Mouse (Mus musculus) stomach, embryonic 14.5 days (tissue): ENCODE measurements around the gene Mprip. TPM values are rescaled to one million over a fixed set of nuclear protein-coding genes. Genes with fewer than 3 reads are reported as not detected.

Experiments used
- ATAC-seq: fragments of 200-750 bp; cut with Nextera tagmentation; 2 replicates; pipeline ENCODE4 v1.8.0; 2017; ENCODE audit warnings: low read depth, moderate TSS enrichment; ENCODE audit not compliant: insufficient number of reproducible peaks, insufficient read depth, low FRiP score
- H3K27ac ChIP-seq: fragments of 300-500 bp; sonication (generic); 2 replicates; pipeline ENCODE4 v1.5.1; 2014; ENCODE audit warnings: mild to moderate bottlenecking, low read length, moderate library complexity, mixed read lengths
- H3K27me3 ChIP-seq: fragments of 300-500 bp; sonication (generic); 2 replicates; pipeline ENCODE4 v1.6.1; 2014; ENCODE audit warnings: low read length, control low read depth, mixed read lengths; ENCODE audit not compliant: control insufficient read depth, insufficient read depth
- H3K36me3 ChIP-seq: fragments of 300-500 bp; sonication (generic); 2 replicates; pipeline ENCODE4 v1.6.1; 2014; ENCODE audit warnings: mild to moderate bottlenecking, control low read depth, low read length, moderate library complexity, mixed read lengths; ENCODE audit not compliant: control insufficient read depth, insufficient read depth
- H3K4me1 ChIP-seq: fragments of 300-500 bp; sonication (generic); 2 replicates; pipeline ENCODE4 v1.6.1; 2014; ENCODE audit warnings: low read length, control low read depth, mixed read lengths; ENCODE audit not compliant: control insufficient read depth, insufficient read depth
- H3K4me2 ChIP-seq: fragments of 300-500 bp; sonication (generic); replicated peaks from 2 replicates; pipeline ENCODE4 v1.6.1; 2014; ENCODE audit warnings: low read depth, low read length, control low read depth
- H3K4me3 ChIP-seq: fragments of 300-500 bp; sonication (generic); 2 replicates; pipeline ENCODE4 v1.5.1; 2014; ENCODE audit warnings: low read depth, low read length, control low read depth
- H3K9ac ChIP-seq: fragments of 300-500 bp; sonication (generic); replicated peaks from 2 replicates; pipeline ENCODE4 v1.6.1; 2014; ENCODE audit warnings: low read depth, mild to moderate bottlenecking, control low read depth, low read length, moderate library complexity, mixed read lengths
- H3K9me3 ChIP-seq: fragments of 300-500 bp; sonication (generic); 2 replicates; pipeline ENCODE4 v1.6.1; 2016; ENCODE audit warnings: low read depth, low read length, control low read depth; ENCODE audit not compliant: control insufficient read depth
- WGBS: fragments of 180-500 bp; shearing (Covaris S2); extraction: QIAGEN DNeasy Blood & Tissue Kit; methylation state at CpG from one replicate; pipeline ENCODE4 v1.1.7; 2014; 5-methylcytosine and 5-hydroxymethylcytosine counted together
- polyA plus RNA-seq: library from polyadenylated mRNA; unstranded; fragments of >200 nt; fragmentation: Nextera tagmentation; extraction: Ambion mirVana; gene quantifications from 2 replicates; pipeline ENCODE4 v1.2.1, GENCODE M21; 2014

Gene Mprip
- polyA plus RNA-seq, 1 experiment from 2014 or later, result 68.8 TPM

DNA sequence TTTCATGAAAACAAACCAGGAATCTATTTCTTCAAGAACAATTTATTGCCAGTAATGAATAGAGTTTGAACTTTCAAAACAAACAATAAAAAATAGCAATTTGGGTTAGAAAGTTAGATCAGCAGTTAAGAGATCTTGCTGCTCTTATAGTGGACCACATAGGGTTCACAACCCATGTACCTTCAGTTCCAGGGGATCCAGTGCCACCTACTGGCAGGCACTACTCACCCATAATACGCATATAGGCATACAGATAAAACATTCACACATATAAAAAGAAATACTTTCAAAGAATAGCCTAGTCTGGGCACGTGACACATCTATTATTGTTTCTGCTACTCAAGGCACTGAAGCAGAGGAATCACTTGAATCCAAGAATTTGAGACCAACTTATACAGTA is 85.5 kb downstream of the Mprip start:
- no peak overlapping the region for H3K4me2 ChIP-seq
- 88% methylated on average over 2 of the region's 2 CpGs for WGBS
- no peak overlapping the region for H3K4me3 ChIP-seq
- no peaks in the 10 kb centered on the region for H3K27me3 ChIP-seq
- ATAC-seq, result no peak
- H3K4me1 ChIP-seq, result no peaks in the 10 kb centered on the region
- no peak overlapping the region for H3K9ac ChIP-seq
- no peaks in the 10 kb centered on the region for H3K9me3 ChIP-seq
- no peak overlapping the region for H3K27ac ChIP-seq
- H3K36me3 ChIP-seq, result peaks cover 62% of the 10 kb centered on the region

DNA sequence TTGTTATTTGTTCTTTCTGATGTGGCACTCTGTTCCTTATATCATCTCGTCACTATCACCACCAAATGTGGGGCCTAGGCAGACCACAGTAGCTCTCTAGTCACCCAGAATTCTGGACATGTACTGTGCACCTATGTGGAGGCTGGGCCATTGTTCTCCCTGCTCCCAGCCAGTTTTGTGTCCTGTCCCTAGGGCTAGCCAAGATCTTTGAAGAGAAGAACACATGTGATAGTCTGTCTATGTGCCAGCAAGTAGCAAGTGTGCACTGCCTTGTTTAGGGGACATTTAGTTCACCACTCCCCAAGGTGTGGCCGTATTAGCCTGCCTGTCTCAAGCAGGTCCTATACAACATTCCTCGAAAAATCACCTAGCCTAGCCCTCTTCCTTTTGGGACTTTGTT is 87.9 kb downstream of the Mprip start:
- H3K27ac ChIP-seq, result no peak overlapping the region
- ATAC-seq, result no peak
- H3K9me3 ChIP-seq, result no peaks in the 10 kb centered on the region
- H3K36me3 ChIP-seq, result peaks cover 54% of the 10 kb centered on the region
- no peaks in the 10 kb centered on the region for H3K27me3 ChIP-seq
- no peak overlapping the region for H3K4me3 ChIP-seq
- WGBS, result 85% methylated on average over 3 of the region's 3 CpGs
- H3K4me1 ChIP-seq, result no peaks in the 10 kb centered on the region
- no peak overlapping the region for H3K4me2 ChIP-seq
- H3K9ac ChIP-seq, result no peak overlapping the region

DNA sequence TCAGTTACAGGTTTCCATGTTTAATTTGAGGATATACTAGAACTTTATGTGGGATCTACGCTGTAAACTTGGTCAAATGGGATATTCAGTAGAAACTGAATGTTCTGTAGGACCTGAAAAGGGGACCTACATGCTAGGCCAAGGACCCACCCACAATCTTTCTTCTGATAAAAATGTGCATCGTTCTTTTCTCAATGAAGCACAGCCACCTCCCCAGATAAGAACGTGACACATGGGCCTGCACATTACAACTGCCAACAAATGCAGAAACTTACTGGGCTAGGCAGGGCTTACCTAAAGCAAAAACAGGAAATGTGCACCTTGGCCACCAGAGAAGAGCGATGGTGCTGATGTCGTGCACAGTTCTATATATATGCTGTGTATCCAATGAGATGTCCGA is 93.4 kb downstream of the Mprip start:
- no peak for ATAC-seq
- H3K4me2 ChIP-seq, result no peak overlapping the region
- H3K27me3 ChIP-seq, result no peaks in the 10 kb centered on the region
- no peak overlapping the region for H3K4me3 ChIP-seq
- no peaks in the 10 kb centered on the region for H3K9me3 ChIP-seq
- H3K36me3 ChIP-seq, result peaks cover 81% of the 10 kb centered on the region
- H3K9ac ChIP-seq, result no peak overlapping the region
- H3K27ac ChIP-seq, result no peak overlapping the region
- H3K4me1 ChIP-seq, result no peaks in the 10 kb centered on the region
- WGBS, result 92% methylated on average over 6 of the region's 6 CpGs

DNA sequence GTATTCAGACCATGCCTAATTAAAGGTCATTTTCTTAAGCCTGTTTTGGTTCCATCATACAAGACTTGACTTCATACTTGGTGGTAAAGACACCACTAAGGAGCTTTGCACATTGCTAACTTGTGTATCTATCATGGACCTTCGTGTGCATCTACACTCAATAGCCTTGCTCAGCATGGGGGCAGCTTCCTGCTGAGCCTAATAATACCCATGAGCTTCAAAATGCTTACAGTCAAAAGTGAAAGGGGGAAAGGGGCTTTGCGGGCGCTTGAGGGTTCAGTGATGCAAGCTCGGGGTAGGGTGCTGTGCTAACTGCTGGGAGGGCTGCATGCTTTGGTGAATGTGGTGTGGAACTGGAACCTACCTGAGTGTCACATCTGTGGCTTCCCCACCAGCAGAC is 95.2 kb downstream of the Mprip start:
- Histone ChIP-seq H3K9ac (no peak overlapping the region), H3K4me2 (no peak overlapping the region), H3K36me3 (peaks cover 82% of the 10 kb centered on the region), H3K4me1 (no peaks in the 10 kb centered on the region), H3K27ac (no peak overlapping the region), H3K4me3 (no peak overlapping the region), H3K9me3 (no peaks in the 10 kb centered on the region), H3K27me3 (no peaks in the 10 kb centered on the region)
- WGBS, result 90% methylated on average over 4 of the region's 4 CpGs
- ATAC-seq, result no peak

DNA sequence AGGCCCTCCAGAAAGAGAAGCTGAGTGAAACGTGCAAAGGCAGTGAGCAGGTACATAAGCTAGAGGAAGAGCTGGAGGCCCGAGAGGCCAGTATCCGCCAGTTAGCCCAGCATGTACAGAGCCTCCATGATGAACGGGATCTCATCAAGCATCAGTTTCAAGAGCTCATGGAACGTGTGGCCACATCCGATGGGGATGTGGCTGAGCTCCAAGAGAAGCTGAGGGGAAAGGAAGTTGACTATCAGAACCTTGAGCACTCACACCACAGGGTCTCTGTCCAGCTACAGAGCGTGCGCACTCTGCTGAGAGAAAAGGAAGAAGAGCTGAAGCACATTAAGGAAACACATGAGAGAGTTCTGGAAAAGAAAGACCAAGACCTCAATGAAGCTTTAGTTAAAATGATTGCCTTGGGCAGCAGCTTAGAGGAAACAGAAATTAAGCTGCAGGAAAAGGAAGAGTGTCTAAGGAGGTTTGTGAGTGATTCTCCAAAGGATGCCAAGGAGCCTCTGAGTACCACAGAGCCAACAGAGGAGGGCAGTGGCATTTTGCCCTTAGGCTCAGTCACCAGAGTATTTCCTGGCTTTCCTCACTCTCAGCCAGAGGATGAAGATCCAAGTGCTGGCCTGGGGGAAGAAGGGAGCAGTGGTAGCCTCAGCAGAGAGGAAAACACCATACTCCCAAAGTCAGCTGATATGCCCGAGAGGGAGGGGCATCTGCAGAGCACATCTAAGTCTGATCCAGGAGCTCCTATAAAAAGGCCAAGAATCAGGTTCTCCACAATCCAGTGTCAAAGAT is 97.3 kb downstream of the Mprip start:
- 94% methylated on average over 9 of the region's 9 CpGs for WGBS
- H3K36me3 ChIP-seq, result peaks cover 79% of the 10 kb centered on the region
- H3K27ac ChIP-seq, result no peak overlapping the region
- no peaks in the 10 kb centered on the region for H3K4me1 ChIP-seq
- no peaks in the 10 kb centered on the region for H3K9me3 ChIP-seq
- H3K9ac ChIP-seq, result no peak overlapping the region
- no peak overlapping the region for H3K4me2 ChIP-seq
- H3K4me3 ChIP-seq, result no peak overlapping the region
- ATAC-seq, result no peak
- H3K27me3 ChIP-seq, result no peaks in the 10 kb centered on the region

DNA sequence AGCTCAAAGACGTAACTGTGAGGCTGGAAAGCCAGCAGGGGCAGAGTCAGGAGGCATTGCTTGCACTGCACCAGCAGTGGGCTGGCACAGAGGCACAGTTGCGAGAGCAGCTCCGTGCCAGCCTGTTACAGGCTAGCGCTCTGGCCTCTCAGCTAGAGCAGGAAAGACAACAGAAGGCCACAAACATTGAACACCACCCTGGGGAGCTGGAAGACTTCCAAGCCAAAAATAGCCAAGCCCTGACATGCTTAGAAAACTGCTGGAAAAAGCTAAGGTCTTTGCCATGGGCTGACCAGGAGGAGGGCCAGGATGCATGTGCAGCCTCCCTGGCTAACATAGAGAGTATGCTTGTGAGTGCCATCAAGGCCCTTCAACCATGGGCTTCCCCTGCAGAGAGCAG is 98.1 kb downstream of the Mprip start:
- H3K27ac ChIP-seq, result no peak overlapping the region
- no peak for ATAC-seq
- 89% methylated on average over 4 of the region's 4 CpGs for WGBS

DNA sequence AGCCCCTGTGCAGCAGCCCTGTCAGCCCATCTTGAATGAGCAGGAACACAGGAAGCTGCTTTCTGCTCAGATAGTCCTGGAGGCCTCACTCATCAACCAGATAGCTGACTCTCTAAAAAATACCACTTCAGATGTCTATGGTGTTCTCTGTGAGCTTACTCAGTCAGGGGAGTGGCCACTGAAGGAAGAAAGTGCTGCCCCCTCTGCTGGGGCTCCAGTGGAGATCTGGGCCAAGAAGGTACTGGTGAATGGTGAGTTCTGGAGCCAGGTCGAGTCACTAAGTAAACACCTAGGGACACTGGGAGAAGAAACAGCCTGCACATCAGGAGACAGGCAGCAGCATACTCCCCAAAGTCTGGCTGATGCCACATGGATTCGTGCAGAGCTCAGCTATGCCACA is 98.5 kb downstream of the Mprip start:
- no peak for ATAC-seq
- 86% methylated on average over 2 of the region's 2 CpGs for WGBS
- H3K36me3 ChIP-seq, result peaks cover 89% of the 10 kb centered on the region

More for the DNA sequence above, 98.1 kb downstream of the Mprip start:
- Histone ChIP-seq H3K27me3 (no peaks in the 10 kb centered on the region), H3K4me1 (no peaks in the 10 kb centered on the region), H3K4me3 (no peak overlapping the region), H3K9ac (no peak overlapping the region), H3K9me3 (no peaks in the 10 kb centered on the region), H3K36me3 (peaks cover 87% of the 10 kb centered on the region), H3K4me2 (no peak overlapping the region)

DNA sequence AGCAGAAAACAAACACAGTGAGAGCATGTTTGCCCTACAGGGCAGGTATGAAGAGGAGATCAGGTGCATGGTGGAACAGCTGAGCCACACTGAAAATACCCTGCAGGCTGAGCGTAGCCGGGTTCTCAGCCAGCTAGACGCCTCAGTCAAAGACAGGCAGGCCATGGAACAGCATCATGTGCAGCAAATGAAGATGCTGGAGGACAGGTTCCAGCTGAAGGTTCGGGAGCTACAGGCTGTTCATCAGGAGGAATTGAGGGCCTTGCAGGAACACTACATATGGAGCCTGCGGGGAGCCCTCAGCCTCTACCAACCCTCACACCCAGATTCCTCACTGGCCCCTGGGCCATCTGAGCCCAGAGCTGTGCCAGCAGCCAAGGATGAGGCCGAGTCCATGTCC is 99.7 kb downstream of the Mprip start:
- Histone ChIP-seq H3K27me3 (no peaks in the 10 kb centered on the region), H3K9ac (no peak overlapping the region), H3K4me2 (no peak overlapping the region), H3K4me3 (no peak overlapping the region), H3K9me3 (no peaks in the 10 kb centered on the region), H3K4me1 (no peaks in the 10 kb centered on the region), H3K36me3 (peaks cover 89% of the 10 kb centered on the region), H3K27ac (no peak overlapping the region)
- no peak for ATAC-seq
- 96% methylated on average over 6 of the region's 6 CpGs for WGBS

More for the DNA sequence above, 98.5 kb downstream of the Mprip start:
- H3K27me3 ChIP-seq, result no peaks in the 10 kb centered on the region
- no peak overlapping the region for H3K4me3 ChIP-seq
- H3K4me2 ChIP-seq, result no peak overlapping the region
- H3K9me3 ChIP-seq, result no peaks in the 10 kb centered on the region
- no peaks in the 10 kb centered on the region for H3K4me1 ChIP-seq
- no peak overlapping the region for H3K9ac ChIP-seq
- H3K27ac ChIP-seq, result no peak overlapping the region

DNA sequence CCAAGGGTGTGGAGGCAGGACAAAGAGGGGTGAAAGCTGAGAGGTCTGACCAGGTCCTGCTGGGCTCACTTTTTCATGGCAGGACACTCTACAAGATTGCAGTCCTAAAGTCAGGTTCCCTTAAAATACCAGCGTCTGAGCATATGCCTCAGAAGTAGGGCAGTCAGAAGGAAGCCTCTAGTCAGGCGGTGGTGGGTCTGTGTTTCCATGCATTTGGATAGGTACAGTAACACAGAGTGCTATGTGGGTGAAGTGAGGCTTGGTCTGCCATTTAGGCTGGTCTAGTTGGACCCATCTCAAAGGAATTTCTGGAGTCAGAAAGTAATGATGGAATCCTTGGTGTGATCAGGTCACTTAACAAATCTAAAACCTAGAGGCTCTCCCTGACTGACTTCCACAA is 108.2 kb downstream of the Mprip start:
- Histone ChIP-seq H3K4me2 (no peak overlapping the region), H3K27ac (no peak overlapping the region), H3K4me3 (no peak overlapping the region), H3K9ac (no peak overlapping the region), H3K4me1 (no peaks in the 10 kb centered on the region), H3K36me3 (peaks cover 88% of the 10 kb centered on the region), H3K9me3 (no peaks in the 10 kb centered on the region), H3K27me3 (no peaks in the 10 kb centered on the region)
- no peak for ATAC-seq
- WGBS, result 91% methylated on average over 2 of the region's 2 CpGs
